Mouse (Mus musculus) heart, adult 2 months (tissue): ENCODE measurements at regions not wholly inside any gene's neighbourhood (a gene's known extent, or its start where the extent isn't known, plus 50 kb on each side); places are given as distances from the start of the nearest gene placed in this dataset.

Experiments used
- DNase-seq, 2 experiments: peaks; one replicate each; pipeline ENCODE4 v3.0.0; 2021
- H3K27ac ChIP-seq: fragments of 200-600 bp; 2 replicates; pipeline ENCODE4 v1.8.1; 2022
- H3K27me3 ChIP-seq: fragments of 200-500 bp; 2 replicates; pipeline ENCODE4 v1.6.1; 2012; ENCODE audit warnings: mild to moderate bottlenecking, low read length, inconsistent platforms, mixed read lengths; ENCODE audit not compliant: control insufficient read depth, insufficient read depth
- H3K36me3 ChIP-seq: fragments of 200-500 bp; 2 replicates; pipeline ENCODE4 v1.6.1; 2012; ENCODE audit warnings: low read length, inconsistent platforms; ENCODE audit not compliant: control insufficient read depth, insufficient read depth
- H3K4me1 ChIP-seq: fragments of 200-500 bp; 2 replicates; pipeline ENCODE4 v1.6.1; 2011; ENCODE audit warnings: low read length; ENCODE audit not compliant: control insufficient read depth, insufficient read depth
- H3K4me3 ChIP-seq: fragments of 200-600 bp; 2 replicates; pipeline ENCODE4 v1.8.1; 2022
- H3K79me2 ChIP-seq: fragments of 200-500 bp; replicated peaks from 2 replicates; pipeline ENCODE4 v1.6.1; 2012; ENCODE audit warnings: mild to moderate bottlenecking, inconsistent platforms, low read length, moderate library complexity, mixed read lengths; ENCODE audit not compliant: control insufficient read depth, insufficient read depth
- H3K9ac ChIP-seq: fragments of 200-500 bp; 2 replicates; pipeline ENCODE4 v1.6.1; 2012; ENCODE audit warnings: low read depth, mild to moderate bottlenecking, control low read depth, inconsistent platforms, low read length, mixed read lengths
- CTCF ChIP-seq: fragments of 200-600 bp; IDR thresholded peaks from 2 replicates; pipeline ENCODE4 v1.8.1; 2022; ENCODE audit warnings: antibody characterized with exemption, mild to moderate bottlenecking, moderate library complexity
- EP300 ChIP-seq: fragments of 200-500 bp; IDR thresholded peaks from 2 replicates; pipeline ENCODE4 v1.6.1; 2011; ENCODE audit warnings: low read depth, low read length, control low read depth; ENCODE audit not compliant: insufficient read depth
- POLR2A ChIP-seq: fragments of 200-500 bp; IDR thresholded peaks from 2 replicates; pipeline ENCODE4 v1.6.1; 2011; ENCODE audit warnings: mild to moderate bottlenecking, low read depth, low read length, control low read depth; ENCODE audit not compliant: insufficient read depth
- WGBS: fragments of 180-500 bp; shearing (Covaris S2); methylation state at CpG from one replicate; pipeline ENCODE4 v1.1.7; 2018; 5-methylcytosine and 5-hydroxymethylcytosine counted together
- intact Hi-C: fragments of 180-260 bp; cut with DNase I; formaldehyde crosslinking; loops from one replicate; pipeline ENCODE4 v1.15.1; 2025

DNA sequence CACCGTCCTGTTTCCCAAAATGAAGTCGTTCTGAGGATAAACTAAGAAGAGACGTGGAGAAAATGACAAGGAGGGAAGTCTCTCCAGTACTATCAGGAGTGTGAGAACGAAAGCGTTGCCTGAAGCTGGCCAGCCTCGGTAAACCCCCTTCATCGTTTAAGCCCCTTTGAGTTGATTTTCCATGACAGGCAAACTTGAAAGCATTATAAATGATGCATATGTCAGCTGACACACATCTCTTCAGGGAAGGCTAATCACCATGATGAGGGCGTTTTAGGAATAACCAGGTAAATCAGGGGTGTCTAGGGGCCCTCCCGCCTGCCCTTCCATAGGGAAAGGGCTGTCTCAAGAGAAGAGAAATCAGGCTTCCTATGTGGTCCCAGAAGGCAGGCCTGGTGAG, 328.4 kb downstream of the Gm49356 start:
- no peaks in the 10 kb centered on the region for H3K79me2 ChIP-seq
- TF ChIP-seq CTCF (no peak), POLR2A (no peak), EP300 (no peak)
- no peaks in the 10 kb centered on the region for H3K27me3 ChIP-seq
- WGBS, result 87% methylated on average over 9 of the region's 9 CpGs
- H3K9ac ChIP-seq, result no peak overlapping the region
- no peak overlapping the region for H3K27ac ChIP-seq
- no peak for DNase-seq
- no peak overlapping the region for H3K4me3 ChIP-seq
- H3K4me1 ChIP-seq, result no peaks in the 10 kb centered on the region
- intact Hi-C loops, result no loop called here
- H3K36me3 ChIP-seq, result no peaks in the 10 kb centered on the region

DNA sequence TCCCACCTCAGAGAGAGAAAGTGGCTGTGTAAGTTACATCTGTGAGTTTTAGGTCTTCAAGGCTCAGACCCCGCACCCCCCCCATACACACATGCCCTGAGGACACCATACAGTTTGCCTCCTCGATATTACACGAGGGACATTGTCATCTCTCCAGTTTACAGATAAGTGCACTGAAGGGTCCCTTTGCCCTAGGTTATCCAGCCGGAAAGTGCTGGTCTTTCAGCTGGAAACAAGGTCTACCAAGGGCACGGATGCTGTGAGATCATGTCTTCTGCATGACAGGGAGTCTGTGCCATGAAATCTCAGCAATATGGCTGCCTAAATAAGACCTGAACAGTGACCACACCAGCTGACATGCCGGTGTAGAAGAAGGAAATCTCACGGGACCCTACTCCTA, 329.8 kb downstream of the Gm49356 start:
- Histone ChIP-seq H3K9ac (no peak overlapping the region), H3K36me3 (no peaks in the 10 kb centered on the region), H3K79me2 (no peaks in the 10 kb centered on the region), H3K27ac (no peak overlapping the region), H3K27me3 (no peaks in the 10 kb centered on the region), H3K4me3 (no peak overlapping the region), H3K4me1 (no peaks in the 10 kb centered on the region)
- no peak for DNase-seq
- WGBS, result 84% methylated on average over 7 of the region's 7 CpGs
- TF ChIP-seq EP300, result no peak
- TF ChIP-seq CTCF, result no peak
- no peak for TF ChIP-seq POLR2A
- intact Hi-C loops, result no loop called here

- Histone ChIP-seq H3K4me1 (no peaks in the 10 kb centered on the region), H3K27me3 (no peaks in the 10 kb centered on the region), H3K36me3 (no peaks in the 10 kb centered on the region), H3K4me3 (no peak overlapping the region), H3K79me2 (no peaks in the 10 kb centered on the region), H3K27ac (no peak overlapping the region), H3K9ac (no peak overlapping the region)
- WGBS, result 88% methylated on average over 6 of the region's 6 CpGs
- no peak for TF ChIP-seq POLR2A
- TF ChIP-seq CTCF, result no peak
- no peak for TF ChIP-seq EP300
- no peak for DNase-seq
- intact Hi-C loops, result no loop called here
Observed at GRCm38 (mm10) chr15:59225637-59226036, 336.5 kb downstream of the Gm49356 start.

DNA sequence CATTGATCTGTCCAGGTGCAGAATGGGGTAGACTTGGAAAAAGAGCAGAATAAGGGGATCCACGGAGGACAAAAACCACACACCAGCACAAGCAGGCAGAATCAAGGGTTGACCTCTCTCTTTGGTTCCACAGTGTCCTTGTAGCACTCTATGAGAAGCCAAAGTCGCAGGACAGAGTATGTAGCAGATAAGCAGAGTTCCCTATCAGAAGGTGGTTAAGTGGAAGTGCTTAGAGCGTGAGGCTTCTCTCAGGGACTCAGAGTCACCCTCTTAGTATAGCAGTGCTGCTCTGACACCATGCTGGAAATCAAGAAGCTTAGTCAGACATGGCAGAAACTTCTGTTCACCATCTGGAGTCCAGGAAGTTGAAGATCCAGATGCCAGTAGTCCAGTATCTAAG, 338.2 kb downstream of the Gm49356 start:
- Histone ChIP-seq H3K4me1 (no peaks in the 10 kb centered on the region), H3K4me3 (no peak overlapping the region), H3K36me3 (no peaks in the 10 kb centered on the region), H3K79me2 (no peaks in the 10 kb centered on the region), H3K9ac (no peak overlapping the region), H3K27ac (no peak overlapping the region), H3K27me3 (no peaks in the 10 kb centered on the region)
- intact Hi-C loops, result no loop called here
- WGBS, result 50% methylated on average over 3 of the region's 3 CpGs
- DNase-seq, result no peak
- TF ChIP-seq POLR2A, result no peak
- TF ChIP-seq CTCF, result no peak
- TF ChIP-seq EP300, result no peak

GRCm38 (mm10) chr15:59230536-59230935, 341.4 kb downstream of the Gm49356 start:
- Histone ChIP-seq H3K36me3 (no peaks in the 10 kb centered on the region), H3K79me2 (no peaks in the 10 kb centered on the region), H3K9ac (no peak overlapping the region), H3K27me3 (no peaks in the 10 kb centered on the region), H3K4me1 (no peaks in the 10 kb centered on the region), H3K4me3 (no peak overlapping the region), H3K27ac (no peak overlapping the region)
- TF ChIP-seq EP300 (no peak), POLR2A (no peak)
- no peak for DNase-seq
- intact Hi-C loops, result no loop called here

- Histone ChIP-seq H3K4me1 (no peaks in the 10 kb centered on the region), H3K36me3 (no peaks in the 10 kb centered on the region), H3K9ac (no peak overlapping the region), H3K27me3 (no peaks in the 10 kb centered on the region), H3K4me3 (no peak overlapping the region), H3K79me2 (no peaks in the 10 kb centered on the region), H3K27ac (no peak overlapping the region)
- intact Hi-C loops, result no loop called here
- no peak for DNase-seq
- 82% methylated on average over 1 of the region's 1 CpGs for WGBS
- TF ChIP-seq POLR2A, result no peak
- no peak for TF ChIP-seq EP300
- TF ChIP-seq CTCF, result no peak
Observed at GRCm38 (mm10) chr15:59231703-59232102, 342.6 kb downstream of the Gm49356 start.

- no peak for DNase-seq
- Histone ChIP-seq H3K9ac (no peak overlapping the region), H3K36me3 (no peaks in the 10 kb centered on the region), H3K79me2 (no peaks in the 10 kb centered on the region), H3K27me3 (no peaks in the 10 kb centered on the region), H3K4me1 (no peaks in the 10 kb centered on the region), H3K27ac (no peak overlapping the region), H3K4me3 (no peak overlapping the region)
- intact Hi-C loops, result no loop called here
- TF ChIP-seq EP300, result no peak
- TF ChIP-seq CTCF, result no peak
- no peak for TF ChIP-seq POLR2A
- 73% methylated on average over 5 of the region's 5 CpGs for WGBS
Observed at GRCm38 (mm10) chr15:59232290-59232689, 343.2 kb downstream of the Gm49356 start.
